Mouse (Mus musculus): ENCODE data around the gene Ifnb1. TPM values are rescaled to one million over a fixed set of nuclear protein-coding genes. Genes with fewer than 3 reads are reported as not detected.

Ifnb1 gene
- polyA plus RNA-seq, 1 experiment from 2014 or later = not detected

GRCm38 (mm10) chr4:88536640-88537039 is 14.1 kb upstream of the Ifnb1 start:
- Histone ChIP-seq H3K27me3 (ENCODE audit: control insufficient read depth, insufficient read depth, low read length) (no peaks in the 10 kb centered on the region), H3K4me2 (ENCODE audit: low read depth, low read length, severe bottlenecking) (no peak overlapping the region), H3K4me3 (ENCODE audit: low read depth, low read length) (no peak overlapping the region), H3K9me3 (ENCODE audit: control insufficient read depth, low read length) (no peaks in the 10 kb centered on the region), H3K27ac (ENCODE audit: low read depth, low read length) (no peak overlapping the region), H3K9ac (ENCODE audit: low read length) (no peak overlapping the region), H3K4me1 (replicated peaks; ENCODE audit: control insufficient read depth, insufficient read depth, low read length) (no peaks in the 10 kb centered on the region), H3K36me3 (ENCODE audit: control insufficient read depth, insufficient read depth, low read length) (no peaks in the 10 kb centered on the region)
- ATAC-seq (replicated peaks; ENCODE audit: low FRiP score) (no peak), DNase-seq (ENCODE audit: low spot score) (no peak)
- WGBS = 89% methylated on average over 7 of the region's 7 CpGs

GRCm38 (mm10) chr4:88535742-88536141 is 13.2 kb upstream of the Ifnb1 start:
- Histone ChIP-seq H3K4me1 (replicated peaks; ENCODE audit: control insufficient read depth, insufficient read depth, low read length) (no peaks in the 10 kb centered on the region), H3K27ac (ENCODE audit: low read depth, low read length) (no peak overlapping the region), H3K4me2 (ENCODE audit: low read depth, low read length, severe bottlenecking) (no peak overlapping the region), H3K4me3 (ENCODE audit: low read depth, low read length) (no peak overlapping the region), H3K9me3 (ENCODE audit: control insufficient read depth, low read length) (no peaks in the 10 kb centered on the region), H3K9ac (ENCODE audit: low read length) (no peak overlapping the region), H3K27me3 (ENCODE audit: control insufficient read depth, insufficient read depth, low read length) (no peaks in the 10 kb centered on the region), H3K36me3 (ENCODE audit: control insufficient read depth, insufficient read depth, low read length) (no peaks in the 10 kb centered on the region)
- ATAC-seq (replicated peaks; ENCODE audit: low FRiP score) (no peak), DNase-seq (ENCODE audit: low spot score) (no peak)
- WGBS = 84% methylated on average over 1 of the region's 1 CpGs

GRCm38 (mm10) chr4:88534903-88535302 is 12.3 kb upstream of the Ifnb1 start:
- no peak for DNase-seq (ENCODE audit: low spot score)
- Histone ChIP-seq H3K4me1 (replicated peaks; ENCODE audit: control insufficient read depth, insufficient read depth, low read length) (no peaks in the 10 kb centered on the region), H3K27ac (ENCODE audit: low read depth, low read length) (no peak overlapping the region), H3K9me3 (ENCODE audit: control insufficient read depth, low read length) (no peaks in the 10 kb centered on the region), H3K36me3 (ENCODE audit: control insufficient read depth, insufficient read depth, low read length) (no peaks in the 10 kb centered on the region), H3K27me3 (ENCODE audit: control insufficient read depth, insufficient read depth, low read length) (no peaks in the 10 kb centered on the region), H3K9ac (ENCODE audit: low read length) (no peak overlapping the region), H3K4me3 (ENCODE audit: low read depth, low read length) (no peak overlapping the region), H3K4me2 (ENCODE audit: low read depth, low read length, severe bottlenecking) (no peak overlapping the region)
- no peak for ATAC-seq (replicated peaks; ENCODE audit: low FRiP score)
- 90% methylated on average over 1 of the region's 1 CpGs for WGBS

DNA sequence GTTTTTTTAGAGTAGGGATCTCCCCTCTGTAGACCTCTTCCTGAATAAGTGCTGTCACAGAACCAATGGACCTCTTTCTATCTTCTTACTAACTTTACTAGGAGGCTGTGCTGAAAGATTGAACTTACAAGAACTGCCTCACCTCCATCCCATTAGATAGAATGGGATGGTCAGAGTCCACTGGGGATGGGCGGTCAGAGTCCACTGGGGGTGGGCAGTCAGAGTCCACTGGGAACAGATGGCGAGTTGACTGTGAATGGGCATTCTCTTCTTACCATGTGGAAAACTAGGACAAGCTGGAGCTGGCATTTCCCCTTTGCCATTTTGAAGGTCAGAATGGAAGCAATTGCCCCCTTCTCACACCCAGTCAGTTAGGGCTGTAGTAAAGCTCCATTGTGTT is 10.9 kb upstream of the Ifnb1 start:
- Histone ChIP-seq H3K4me3 (ENCODE audit: low read depth, low read length) (no peak overlapping the region), H3K9ac (ENCODE audit: low read length) (no peak overlapping the region), H3K27me3 (ENCODE audit: control insufficient read depth, insufficient read depth, low read length) (no peaks in the 10 kb centered on the region), H3K36me3 (ENCODE audit: control insufficient read depth, insufficient read depth, low read length) (no peaks in the 10 kb centered on the region), H3K4me1 (replicated peaks; ENCODE audit: control insufficient read depth, insufficient read depth, low read length) (no peaks in the 10 kb centered on the region), H3K4me2 (ENCODE audit: low read depth, low read length, severe bottlenecking) (no peak overlapping the region), H3K9me3 (ENCODE audit: control insufficient read depth, low read length) (no peaks in the 10 kb centered on the region), H3K27ac (ENCODE audit: low read depth, low read length) (no peak overlapping the region)
- no peak for ATAC-seq (replicated peaks; ENCODE audit: low FRiP score)
- no peak for DNase-seq (ENCODE audit: low spot score)
- 94% methylated on average over 2 of the region's 2 CpGs for WGBS

GRCm38 (mm10) chr4:88530892-88531291 is 8.3 kb upstream of the Ifnb1 start:
- Histone ChIP-seq H3K9ac (ENCODE audit: low read length) (no peak overlapping the region), H3K9me3 (ENCODE audit: control insufficient read depth, low read length) (no peaks in the 10 kb centered on the region), H3K4me3 (ENCODE audit: low read depth, low read length) (no peak overlapping the region), H3K27ac (ENCODE audit: low read depth, low read length) (no peak overlapping the region), H3K4me1 (replicated peaks; ENCODE audit: control insufficient read depth, insufficient read depth, low read length) (no peaks in the 10 kb centered on the region), H3K4me2 (ENCODE audit: low read depth, low read length, severe bottlenecking) (no peak overlapping the region), H3K36me3 (ENCODE audit: control insufficient read depth, insufficient read depth, low read length) (no peaks in the 10 kb centered on the region), H3K27me3 (ENCODE audit: control insufficient read depth, insufficient read depth, low read length) (no peaks in the 10 kb centered on the region)
- no peak for ATAC-seq (replicated peaks; ENCODE audit: low FRiP score)
- 88% methylated on average over 2 of the region's 2 CpGs for WGBS
- DNase-seq (ENCODE audit: low spot score) = no peak

DNA sequence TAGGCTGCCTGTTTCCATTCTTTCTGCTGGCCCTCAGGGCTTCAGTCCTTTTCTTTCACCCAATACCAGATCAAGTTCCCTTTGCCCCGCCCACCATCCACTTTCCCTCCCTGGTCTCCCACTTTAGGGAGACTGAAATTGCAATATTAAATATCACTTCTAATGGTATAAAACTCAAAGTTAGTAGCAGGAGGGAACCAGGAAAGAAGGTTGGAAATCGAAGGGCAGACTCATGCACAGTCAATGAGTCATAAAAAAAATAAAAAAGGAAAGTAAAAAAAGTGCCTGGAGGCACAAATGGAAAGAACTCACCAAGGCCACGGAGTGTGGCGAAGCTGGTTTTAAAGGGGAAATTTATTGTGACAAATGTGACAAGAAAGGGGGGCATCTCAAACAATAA is 7.7 kb upstream of the Ifnb1 start:
- 69% methylated on average over 4 of the region's 4 CpGs for WGBS
- H3K27ac ChIP-seq (ENCODE audit: low read depth, low read length) = no peak overlapping the region

GRCm38 (mm10) chr4:88526379-88527049 is 3.9 kb upstream of the Ifnb1 start:
- 87% methylated on average over 5 of the region's 5 CpGs for WGBS

More for the DNA sequence above, 7.7 kb upstream of the Ifnb1 start:
- Histone ChIP-seq H3K36me3 (ENCODE audit: control insufficient read depth, insufficient read depth, low read length) (no peaks in the 10 kb centered on the region), H3K4me1 (replicated peaks; ENCODE audit: control insufficient read depth, insufficient read depth, low read length) (no peaks in the 10 kb centered on the region), H3K9me3 (ENCODE audit: control insufficient read depth, low read length) (no peaks in the 10 kb centered on the region), H3K4me3 (ENCODE audit: low read depth, low read length) (no peak overlapping the region), H3K27me3 (ENCODE audit: control insufficient read depth, insufficient read depth, low read length) (no peaks in the 10 kb centered on the region), H3K9ac (ENCODE audit: low read length) (no peak overlapping the region), H3K4me2 (ENCODE audit: low read depth, low read length, severe bottlenecking) (no peak overlapping the region)
- ATAC-seq (replicated peaks; ENCODE audit: low FRiP score) (no peak), DNase-seq (ENCODE audit: low spot score) (no peak)

GRCm38 (mm10) chr4:88525393-88525792 is 2.8 kb upstream of the Ifnb1 start:
- DNase-seq (ENCODE audit: low spot score) (no peak), ATAC-seq (replicated peaks; ENCODE audit: low FRiP score) (no peak)
- no peaks in the 10 kb centered on the region for H3K36me3 ChIP-seq (ENCODE audit: control insufficient read depth, insufficient read depth, low read length)
- H3K27ac ChIP-seq (ENCODE audit: low read depth, low read length) = no peak overlapping the region
- no peaks in the 10 kb centered on the region for H3K4me1 ChIP-seq (replicated peaks; ENCODE audit: control insufficient read depth, insufficient read depth, low read length)
- WGBS = 88% methylated on average over 3 of the region's 3 CpGs
- H3K4me2 ChIP-seq (ENCODE audit: low read depth, low read length, severe bottlenecking) = no peak overlapping the region
- no peaks in the 10 kb centered on the region for H3K9me3 ChIP-seq (ENCODE audit: control insufficient read depth, low read length)
- no peak overlapping the region for H3K4me3 ChIP-seq (ENCODE audit: low read depth, low read length)
- no peaks in the 10 kb centered on the region for H3K27me3 ChIP-seq (ENCODE audit: control insufficient read depth, insufficient read depth, low read length)
- H3K9ac ChIP-seq (ENCODE audit: low read length) = no peak overlapping the region

More at GRCm38 (mm10) chr4:88526379-88527049, 3.9 kb upstream of the Ifnb1 start:
- H3K9me3 ChIP-seq (ENCODE audit: control insufficient read depth, low read length) = no peaks in the 10 kb centered on the region
- H3K27ac ChIP-seq (ENCODE audit: low read depth, low read length) = no peak overlapping the region
- no peak for DNase-seq (ENCODE audit: low spot score)
- no peak overlapping the region for H3K4me2 ChIP-seq (ENCODE audit: low read depth, low read length, severe bottlenecking)
- no peak overlapping the region for H3K4me3 ChIP-seq (ENCODE audit: low read depth, low read length)
- H3K27me3 ChIP-seq (ENCODE audit: control insufficient read depth, insufficient read depth, low read length) = no peaks in the 10 kb centered on the region
- no peak for ATAC-seq (replicated peaks; ENCODE audit: low FRiP score)
- no peaks in the 10 kb centered on the region for H3K36me3 ChIP-seq (ENCODE audit: control insufficient read depth, insufficient read depth, low read length)
- no peaks in the 10 kb centered on the region for H3K4me1 ChIP-seq (replicated peaks; ENCODE audit: control insufficient read depth, insufficient read depth, low read length)
- H3K9ac ChIP-seq (ENCODE audit: low read length) = no peak overlapping the region

- H3K36me3 ChIP-seq (ENCODE audit: control insufficient read depth, insufficient read depth, low read length) = no peaks in the 10 kb centered on the region
- H3K27ac ChIP-seq (ENCODE audit: low read depth, low read length) = no peak overlapping the region
- no peak overlapping the region for H3K4me2 ChIP-seq (ENCODE audit: low read depth, low read length, severe bottlenecking)
- no peaks in the 10 kb centered on the region for H3K9me3 ChIP-seq (ENCODE audit: control insufficient read depth, low read length)
- DNase-seq (ENCODE audit: low spot score) (no peak), ATAC-seq (replicated peaks; ENCODE audit: low FRiP score) (no peak)
- H3K4me1 ChIP-seq (replicated peaks; ENCODE audit: control insufficient read depth, insufficient read depth, low read length) = no peaks in the 10 kb centered on the region
- H3K4me3 ChIP-seq (ENCODE audit: low read depth, low read length) = no peak overlapping the region
- H3K9ac ChIP-seq (ENCODE audit: low read length) = no peak overlapping the region
- H3K27me3 ChIP-seq (ENCODE audit: control insufficient read depth, insufficient read depth, low read length) = no peaks in the 10 kb centered on the region
Measured at GRCm38 (mm10) chr4:88523241-88523640, 667 bp upstream of the Ifnb1 start.

Data from forebrain, embryonic 11.5 days (tissue).